ENCODE assay signal across 11 mouse cellular contexts in the genomic region with DNA sequence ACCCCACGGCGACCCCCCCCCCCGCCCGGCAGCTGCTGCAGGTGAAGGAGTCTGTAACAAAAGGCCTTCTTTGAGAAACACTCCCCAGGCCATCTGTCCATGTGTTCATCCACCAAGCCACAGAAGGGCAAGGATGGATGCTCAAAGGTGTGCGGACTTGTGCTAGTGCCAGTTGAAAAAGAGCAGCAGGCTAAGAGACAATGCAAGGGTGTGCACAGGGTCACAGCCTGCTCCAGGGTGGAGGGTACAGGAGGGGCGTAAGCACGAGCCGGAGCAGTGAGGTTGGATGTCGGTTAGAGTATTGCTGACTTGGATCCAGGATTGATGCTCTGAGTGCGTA. TPM values are rescaled to one million over a fixed set of nuclear protein-coding genes. Genes with fewer than 3 reads are reported as not detected.
A peak's percentile ranks its signal among the peaks of the same experiment; 100 is the strongest.
DNase-seq lines count a peak whose midpoint lies in the region; ATAC-seq and TF ChIP-seq lines count a peak whose summit lies in the region.
"Had no signal": no experiment of that assay in that cellular context is flagged by ENCODE, and none has a peak within 500 bp of the region (broad histone marks: within the 10 kb centered on the region; RNA-seq: fewer than 3 reads in every experiment).

No protein-coding gene starts in this region.

- no peak for TF ChIP-seq POLR2A in cortical plate, adult 2 months (IDR thresholded peaks at IDR 0.05; ENCODE audit: extremely low read depth, insufficient read depth, low read length)

- WGBS in intestine, embryonic 14.5 days, result 59% methylated on average over 10 of the region's 10 CpGs
- WGBS in intestine, postnatal 0 days, result 50% methylated on average over 10 of the region's 10 CpGs
- WGBS in hindbrain, embryonic 10.5 days, result 48% methylated on average over 10 of the region's 10 CpGs
- WGBS in midbrain, embryonic 13.5 days, result 31% methylated on average over 10 of the region's 10 CpGs

- H3K4me2 ChIP-seq in intestine, embryonic 14.5 days (ENCODE audit: low read length), result peak overlapping the region; percentile 87
- H3K4me2 ChIP-seq in intestine, postnatal 0 days (replicated peaks; ENCODE audit: low read depth), result no peak overlapping the region; the same call in 1 of the 2 replicates
- H3K4me2 ChIP-seq in midbrain, embryonic 13.5 days (replicated peaks), result peak overlapping the region; percentile 77

- ATAC-seq in intestine, embryonic 14.5 days (replicated peaks; ENCODE audit: low FRiP score, low TSS enrichment, low read depth), result peak; percentile 32; the same call in 1 of the 2 replicates
- ATAC-seq in intestine, postnatal 0 days, result no peak
- peak; percentile 54 for ATAC-seq in midbrain, embryonic 13.5 days
- no peak for ATAC-seq in granulocyte monocyte progenitor cell, adult 5-6 weeks (replicated peaks; ENCODE audit: poor library complexity, severe bottlenecking)
- ATAC-seq: activated CD4-positive, CD25-positive, alpha-beta regulatory T cell, adult 4 months had no signal

- H3K4me1 ChIP-seq in intestine, embryonic 14.5 days (replicated peaks; ENCODE audit: control insufficient read depth, insufficient read depth, low read length), result 0 out of 2 replicates have a peak, but pooled peaks cover 4% of the 10 kb centered on the region
- peaks cover 4% of the 10 kb centered on the region for H3K4me1 ChIP-seq in intestine, postnatal 0 days (replicated peaks; ENCODE audit: control insufficient read depth, insufficient read depth, low read length)
- H3K4me1 ChIP-seq in cortical plate, adult 2 months (ENCODE audit: control insufficient read depth, insufficient read depth, low read length), result peaks cover 30% of the 10 kb centered on the region
- H3K4me1 ChIP-seq in hindbrain, embryonic 10.5 days (replicated peaks), result peaks cover 47% of the 10 kb centered on the region
- H3K4me1 ChIP-seq in midbrain, embryonic 13.5 days (replicated peaks), result peaks cover 60% of the 10 kb centered on the region

- no peak overlapping the region for H3K4me3 ChIP-seq in intestine, embryonic 14.5 days (ENCODE audit: low read depth, low read length)
- no peak overlapping the region for H3K4me3 ChIP-seq in intestine, postnatal 0 days (ENCODE audit: low read depth, low read length)
- H3K4me3 ChIP-seq in cortical plate, adult 2 months (ENCODE audit: insufficient read depth, low read length), result peak overlapping the region; percentile 89
- peak overlapping the region; percentile 66 for H3K4me3 ChIP-seq in hindbrain, embryonic 10.5 days
- peak overlapping the region; percentile 68 for H3K4me3 ChIP-seq in midbrain, embryonic 13.5 days (replicated peaks)

- TF ChIP-seq CTCF in intestine, postnatal 0 days (IDR thresholded peaks at IDR 0.05; ENCODE audit: low read depth), result no peak
- no peak for TF ChIP-seq CTCF in cortical plate, adult 2 months (IDR thresholded peaks at IDR 0.05; ENCODE audit: extremely low read depth, insufficient read depth, low read length)

- DNase-seq in intestine, embryonic 14.5 days (ENCODE audit: low spot score), result no peak
- no peak for DNase-seq in hindbrain, embryonic 10.5 days (ENCODE audit: low spot score)
- DNase-seq in frontal cortex, adult 2 months (ENCODE audit: extremely low spot score in 1 of 2, low spot score in 1 of 2), result no peak
- DNase-seq in thymus, postnatal 0 days (ENCODE audit: low spot score), result no peak

- H3K27ac ChIP-seq in intestine, embryonic 14.5 days (ENCODE audit: low read depth), result no peak overlapping the region
- no peak overlapping the region for H3K27ac ChIP-seq in intestine, postnatal 0 days (ENCODE audit: low read depth, low read length)
- no peak overlapping the region for H3K27ac ChIP-seq in cortical plate, adult 2 months (ENCODE audit: insufficient read depth, low read length)
- peak overlapping the region; percentile 88 for H3K27ac ChIP-seq in hindbrain, embryonic 10.5 days
- peak overlapping the region; percentile 94 for H3K27ac ChIP-seq in midbrain, embryonic 13.5 days

- H3K36me3 ChIP-seq in intestine, embryonic 14.5 days (ENCODE audit: control insufficient read depth, insufficient read depth, low read length), result no peaks in the 10 kb centered on the region
- no peaks in the 10 kb centered on the region for H3K36me3 ChIP-seq in intestine, postnatal 0 days (ENCODE audit: control insufficient read depth, insufficient read depth)
- peaks cover 9% of the 10 kb centered on the region; the same call in 1 of the 2 replicates for H3K36me3 ChIP-seq in hindbrain, embryonic 10.5 days
- H3K36me3 ChIP-seq in midbrain, embryonic 13.5 days, result peaks cover 10% of the 10 kb centered on the region

- H3K9me3 ChIP-seq in intestine, embryonic 14.5 days (ENCODE audit: control insufficient read depth, low read length), result no peaks in the 10 kb centered on the region
- H3K9me3 ChIP-seq in intestine, postnatal 0 days (ENCODE audit: control insufficient read depth), result no peaks in the 10 kb centered on the region
- H3K9me3 ChIP-seq in hindbrain, embryonic 10.5 days, result no peaks in the 10 kb centered on the region
- H3K9me3 ChIP-seq in midbrain, embryonic 13.5 days, result no peaks in the 10 kb centered on the region

- H3K9ac ChIP-seq in intestine, embryonic 14.5 days (ENCODE audit: low read length), result no peak overlapping the region
- H3K9ac ChIP-seq in intestine, postnatal 0 days (ENCODE audit: low read depth, low read length), result no peak overlapping the region
- peak overlapping the region; percentile 84 for H3K9ac ChIP-seq in midbrain, embryonic 13.5 days (replicated peaks)

- H3K27me3 ChIP-seq in intestine, embryonic 14.5 days (replicated peaks; ENCODE audit: control insufficient read depth, insufficient read depth, low read length), result peaks cover 26% of the 10 kb centered on the region
- peaks cover 42% of the 10 kb centered on the region for H3K27me3 ChIP-seq in intestine, postnatal 0 days (replicated peaks; ENCODE audit: control insufficient read depth, insufficient read depth, low read length)
- peaks cover 78% of the 10 kb centered on the region for H3K27me3 ChIP-seq in hindbrain, embryonic 10.5 days (ENCODE audit: insufficient read depth, poor library complexity, severe bottlenecking)
- peaks cover 35% of the 10 kb centered on the region for H3K27me3 ChIP-seq in midbrain, embryonic 13.5 days

RNA-seq across cellular contexts. Expression of a gene that starts 1.0 kb away (rescaled TPM):
- polyA plus RNA-seq in intestine, embryonic 14.5 days (2014; fragmentation: Nextera tagmentation; extraction: Ambion mirVana), result 0.60 and 0.81 TPM in 2 replicates
- polyA plus RNA-seq in intestine, postnatal 0 days (2015; fragmentation: Nextera tagmentation; extraction: Ambion mirVana), result 0.50 and 0.59 TPM in 2 replicates
- 57.2 and 62.1 TPM in 2 replicates for polyA plus RNA-seq in cortical plate, adult 2 months (2012; rRNA removed)
- polyA plus RNA-seq in hindbrain, embryonic 10.5 days (2016; fragmentation: Nextera tagmentation; extraction: Ambion mirVana), result 1.2 and 2.5 TPM in 2 replicates
- 5.1 and 5.8 TPM in 2 replicates for polyA plus RNA-seq in midbrain, embryonic 13.5 days (2015; fragmentation: Nextera tagmentation; extraction: Ambion mirVana)
- total RNA-seq in granulocyte monocyte progenitor cell, adult 5-6 weeks (2014; fragmentation: Nextera tagmentation), result not detected in 2 replicates
- total RNA-seq in granulocyte monocyte progenitor cell, adult 5-6 weeks (2017), result not detected in 2 replicates
- polyA plus RNA-seq in frontal cortex, adult 2 months (2012; rRNA removed), result 82.2 and 88.5 TPM in 2 replicates
- polyA plus RNA-seq in thymus, postnatal 0 days (2015; fragmentation: Nextera tagmentation; extraction: Ambion mirVana), result 0.77 and 1.0 TPM in 2 replicates
- polyA plus RNA-seq: activated CD4-positive, CD25-positive, alpha-beta regulatory T cell, adult 4 months had no signal

RNA-seq across cellular contexts. Expression of a gene that starts 17.7 kb away (rescaled TPM):
- polyA plus RNA-seq in intestine, embryonic 14.5 days (2014; fragmentation: Nextera tagmentation; extraction: Ambion mirVana), result 0.18 and 0.43 TPM in 2 replicates
- 0.22 and 0.37 TPM in 2 replicates for polyA plus RNA-seq in intestine, postnatal 0 days (2015; fragmentation: Nextera tagmentation; extraction: Ambion mirVana)
- polyA plus RNA-seq in cortical plate, adult 2 months (2012; rRNA removed), result 734 and 773 TPM in 2 replicates
- polyA plus RNA-seq in hindbrain, embryonic 10.5 days (2016; fragmentation: Nextera tagmentation; extraction: Ambion mirVana), result 2.3 and 2.4 TPM in 2 replicates
- polyA plus RNA-seq in midbrain, embryonic 13.5 days (2015; fragmentation: Nextera tagmentation; extraction: Ambion mirVana), result 8.9 and 10.0 TPM in 2 replicates
- not detected in 2 replicates for total RNA-seq in granulocyte monocyte progenitor cell, adult 5-6 weeks (2014; fragmentation: Nextera tagmentation)
- not detected in 2 replicates for total RNA-seq in granulocyte monocyte progenitor cell, adult 5-6 weeks (2017)
- 560 and 602 TPM in 2 replicates for polyA plus RNA-seq in frontal cortex, adult 2 months (2012; rRNA removed)
- polyA plus RNA-seq in thymus, postnatal 0 days (2015; fragmentation: Nextera tagmentation; extraction: Ambion mirVana), result 0.31 TPM in 1 of 2 replicates, not detected in the other
- polyA plus RNA-seq: gonadal fat pad, adult 2 months; lung, embryonic 16.5 days had no signal

RNA-seq across cellular contexts. Expression of a gene that starts 35.1 kb away (rescaled TPM):
- polyA plus RNA-seq in intestine, embryonic 14.5 days (2014; fragmentation: Nextera tagmentation; extraction: Ambion mirVana), result not detected in 2 replicates
- not detected in 2 replicates for polyA plus RNA-seq in intestine, postnatal 0 days (2015; fragmentation: Nextera tagmentation; extraction: Ambion mirVana)
- not detected in 2 replicates for polyA plus RNA-seq in cortical plate, adult 2 months (2012; rRNA removed)
- not detected in 2 replicates for polyA plus RNA-seq in hindbrain, embryonic 10.5 days (2016; fragmentation: Nextera tagmentation; extraction: Ambion mirVana)
- polyA plus RNA-seq in midbrain, embryonic 13.5 days (2015; fragmentation: Nextera tagmentation; extraction: Ambion mirVana), result not detected in 2 replicates
- not detected in 2 replicates for total RNA-seq in granulocyte monocyte progenitor cell, adult 5-6 weeks (2014; fragmentation: Nextera tagmentation)
- not detected in 2 replicates for total RNA-seq in granulocyte monocyte progenitor cell, adult 5-6 weeks (2017)
- not detected in 2 replicates for polyA plus RNA-seq in frontal cortex, adult 2 months (2012; rRNA removed)
- polyA plus RNA-seq in thymus, postnatal 0 days (2015; fragmentation: Nextera tagmentation; extraction: Ambion mirVana), result not detected in 2 replicates
- polyA plus RNA-seq: activated CD4-positive, CD25-positive, alpha-beta regulatory T cell, adult 4 months; gonadal fat pad, adult 2 months; lung, embryonic 16.5 days had no signal

RNA-seq across cellular contexts. Expression of a gene that starts 40.5 kb away (rescaled TPM):
- 9.4 and 10.0 TPM in 2 replicates for polyA plus RNA-seq in intestine, embryonic 14.5 days (2014; fragmentation: Nextera tagmentation; extraction: Ambion mirVana)
- 14.8 and 15.2 TPM in 2 replicates for polyA plus RNA-seq in intestine, postnatal 0 days (2015; fragmentation: Nextera tagmentation; extraction: Ambion mirVana)
- polyA plus RNA-seq in cortical plate, adult 2 months (2012; rRNA removed), result 75.7 and 78.9 TPM in 2 replicates
- polyA plus RNA-seq in hindbrain, embryonic 10.5 days (2016; fragmentation: Nextera tagmentation; extraction: Ambion mirVana), result 12.3 and 26.5 TPM in 2 replicates
- 28.3 and 30.5 TPM in 2 replicates for polyA plus RNA-seq in midbrain, embryonic 13.5 days (2015; fragmentation: Nextera tagmentation; extraction: Ambion mirVana)
- total RNA-seq in granulocyte monocyte progenitor cell, adult 5-6 weeks (2014; fragmentation: Nextera tagmentation), result 1.4 and 5.6 TPM in 2 replicates
- 0.31 TPM in 1 of 2 replicates, not detected in the other for total RNA-seq in granulocyte monocyte progenitor cell, adult 5-6 weeks (2017)
- 48.2 and 57.8 TPM in 2 replicates for polyA plus RNA-seq in frontal cortex, adult 2 months (2012; rRNA removed)
- polyA plus RNA-seq in thymus, postnatal 0 days (2015; fragmentation: Nextera tagmentation; extraction: Ambion mirVana), result 4.4 and 5.0 TPM in 2 replicates

RNA-seq across cellular contexts. Expression of a gene that starts 47.4 kb away (rescaled TPM):
- polyA plus RNA-seq in intestine, embryonic 14.5 days (2014; fragmentation: Nextera tagmentation; extraction: Ambion mirVana), result 8.9 and 11.8 TPM in 2 replicates
- polyA plus RNA-seq in intestine, postnatal 0 days (2015; fragmentation: Nextera tagmentation; extraction: Ambion mirVana), result 267 and 292 TPM in 2 replicates
- 0.25 and 0.29 TPM in 2 replicates for polyA plus RNA-seq in cortical plate, adult 2 months (2012; rRNA removed)
- polyA plus RNA-seq in hindbrain, embryonic 10.5 days (2016; fragmentation: Nextera tagmentation; extraction: Ambion mirVana), result 0.07 and 0.15 TPM in 2 replicates
- polyA plus RNA-seq in midbrain, embryonic 13.5 days (2015; fragmentation: Nextera tagmentation; extraction: Ambion mirVana), result 0.15 TPM in 2 replicates
- not detected in 2 replicates for total RNA-seq in granulocyte monocyte progenitor cell, adult 5-6 weeks (2014; fragmentation: Nextera tagmentation)
- not detected in 2 replicates for total RNA-seq in granulocyte monocyte progenitor cell, adult 5-6 weeks (2017)
- 0.15 and 0.22 TPM in 2 replicates for polyA plus RNA-seq in frontal cortex, adult 2 months (2012; rRNA removed)
- 0.14 and 0.22 TPM in 2 replicates for polyA plus RNA-seq in thymus, postnatal 0 days (2015; fragmentation: Nextera tagmentation; extraction: Ambion mirVana)
- polyA plus RNA-seq: lung, embryonic 16.5 days had no signal

Comparison
In these comparisons a context has a peak if more than half of its experiments do, and no peak if none do; other contexts are left out.
1. ATAC-seq: peak in intestine, embryonic 14.5 days (single experiment) and midbrain, embryonic 13.5 days (single experiment); none in intestine, postnatal 0 days (single experiment) and granulocyte monocyte progenitor cell, adult 5-6 weeks (single experiment).
2. H3K27ac ChIP-seq: peak in hindbrain, embryonic 10.5 days (single experiment) and midbrain, embryonic 13.5 days (single experiment); none in intestine, embryonic 14.5 days (single experiment), intestine, postnatal 0 days (single experiment) and cortical plate, adult 2 months (single experiment).
3. H3K4me3 ChIP-seq: peak in cortical plate, adult 2 months (single experiment), hindbrain, embryonic 10.5 days (single experiment) and midbrain, embryonic 13.5 days (single experiment); none in intestine, embryonic 14.5 days (single experiment) and intestine, postnatal 0 days (single experiment).
4. RNA of a gene that starts 17.7 kb away (polyA plus RNA-seq): 734 to 773 TPM in cortical plate, adult 2 months and 560 to 602 TPM in frontal cortex, adult 2 months; 8.9 to 10.0 TPM in midbrain, embryonic 13.5 days, 2.3 to 2.4 TPM in hindbrain, embryonic 10.5 days, 0.22 to 0.37 TPM in intestine, postnatal 0 days, 0.18 to 0.43 TPM in intestine, embryonic 14.5 days and 0.31 TPM in thymus, postnatal 0 days; every median in the first group is over 10 times any median in the second.